Mouse (Mus musculus) c-Kit-negative CD71-positive TER-119-positive erythroid progenitor cells, embryonic 14.5 days (primary cell): Measurements from ENCODE around the gene Optc.

Experiments used
- DNase-seq: peaks from one replicate; pipeline ENCODE4 v3.0.0-alpha.2; 2013; ENCODE audit warnings: low read depth, low spot score

Optc gene

GRCm38 (mm10) chr1:133907949-133908658 is at the start of gene Optc:
Gene Optc (minus strand): TSS chr1:133907999.
- no peak for DNase-seq

GRCm38 (mm10) chr1:133954009-133954408 is 46.2 kb upstream of the Optc start:
- DNase-seq = no peak

GRCm38 (mm10) chr1:133953261-133953742 is 45.5 kb upstream of the Optc start:
- no peak for DNase-seq

- peak; percentile 42 for DNase-seq
Measured at GRCm38 (mm10) chr1:133951598-133951997, 43.8 kb upstream of the Optc start.

GRCm38 (mm10) chr1:133950061-133950782 is 42.4 kb upstream of the Optc start:
- DNase-seq = peak; percentile 20

- DNase-seq = no peak
Measured at GRCm38 (mm10) chr1:133945106-133945505, 37.3 kb upstream of the Optc start.

GRCm38 (mm10) chr1:133941904-133942303 is 34.1 kb upstream of the Optc start:
- no peak for DNase-seq

- DNase-seq = no peak
Measured at GRCm38 (mm10) chr1:133941158-133941860, 33.5 kb upstream of the Optc start.

GRCm38 (mm10) chr1:133940481-133941092 is 32.8 kb upstream of the Optc start:
- DNase-seq = no peak

GRCm38 (mm10) chr1:133939708-133940107 is 31.9 kb upstream of the Optc start:
- no peak for DNase-seq

- DNase-seq = no peak
Measured at GRCm38 (mm10) chr1:133936169-133936568, 28.4 kb upstream of the Optc start.

GRCm38 (mm10) chr1:133934354-133934963 is 26.7 kb upstream of the Optc start:
- no peak for DNase-seq

- no peak for DNase-seq
Measured at GRCm38 (mm10) chr1:133933301-133934195, 25.7 kb upstream of the Optc start.

GRCm38 (mm10) chr1:133929980-133930379 is 22.2 kb upstream of the Optc start:
- DNase-seq = no peak

GRCm38 (mm10) chr1:133925223-133925622 is 17.4 kb upstream of the Optc start:
- no peak for DNase-seq

- no peak for DNase-seq
Measured at GRCm38 (mm10) chr1:133924141-133924875, 16.5 kb upstream of the Optc start.

- DNase-seq = no peak
Measured at GRCm38 (mm10) chr1:133923071-133923470, 15.3 kb upstream of the Optc start.

- no peak for DNase-seq
Measured at GRCm38 (mm10) chr1:133921304-133921751, 13.5 kb upstream of the Optc start, which contains the start of gene Prelp. Gene Prelp (minus strand): TSS chr1:133921414.

- no peak for DNase-seq
Measured at GRCm38 (mm10) chr1:133920876-133921275, 13.1 kb upstream of the Optc start.

- DNase-seq = no peak
Measured at GRCm38 (mm10) chr1:133920401-133920800, 12.6 kb upstream of the Optc start.
